ENCODE assay signal across 8 mouse cellular contexts in genomic region chr4:126147533-126148160, GRCm38 (mm10). TPM values are rescaled to one million over a fixed set of nuclear protein-coding genes. Genes with fewer than 3 reads are reported as not detected.
DNase-seq lines count a peak whose midpoint lies in the region; ATAC-seq and TF ChIP-seq lines count a peak whose summit lies in the region.

TSS of gene Eva1b (plus strand) at chr4:126147744.

- no peaks in the 10 kb centered on the region for H3K9me3 ChIP-seq in forebrain, embryonic 16.5 days (ENCODE audit: control insufficient read depth, low read length)
- H3K9me3 ChIP-seq in hindbrain, embryonic 12.5 days (replicated peaks): no peaks in the 10 kb centered on the region
- no peaks in the 10 kb centered on the region for H3K9me3 ChIP-seq in limb, embryonic 14.5 days (ENCODE audit: control insufficient read depth, low read length)
- no peaks in the 10 kb centered on the region for H3K9me3 ChIP-seq in midbrain, postnatal 0 days (ENCODE audit: low read length)

- H3K27ac ChIP-seq in spleen, adult 2 months (ENCODE audit: insufficient read depth, low read length): peak within 1 kb of the TSS; percentile 59
- H3K27ac ChIP-seq in forebrain, embryonic 16.5 days (ENCODE audit: low read length): no peak within 1 kb of the TSS
- H3K27ac ChIP-seq in hindbrain, embryonic 12.5 days: peak within 1 kb of the TSS; percentile 72
- H3K27ac ChIP-seq in limb, embryonic 14.5 days (replicated peaks; ENCODE audit: low read depth, low read length): peak within 1 kb of the TSS; percentile 94
- H3K27ac ChIP-seq in midbrain, postnatal 0 days (ENCODE audit: low read depth, low read length): no peak within 1 kb of the TSS

- peak within 1 kb of the TSS; percentile 52 for H3K9ac ChIP-seq in forebrain, embryonic 16.5 days (replicated peaks; ENCODE audit: low read depth, low read length)
- peak within 1 kb of the TSS; percentile 65 for H3K9ac ChIP-seq in hindbrain, embryonic 12.5 days
- H3K9ac ChIP-seq in limb, embryonic 14.5 days (ENCODE audit: low read depth, low read length, severe bottlenecking): peak within 1 kb of the TSS; percentile 75
- peak within 1 kb of the TSS; percentile 33; the same call in 1 of the 2 replicates for H3K9ac ChIP-seq in midbrain, postnatal 0 days (replicated peaks; ENCODE audit: low read length, poor library complexity, severe bottlenecking)

- peaks cover 6% of the 10 kb centered on the region; the same call in 1 of the 2 replicates for H3K4me1 ChIP-seq in spleen, adult 2 months (ENCODE audit: control insufficient read depth, insufficient read depth, insufficient read length)
- peaks cover 17% of the 10 kb centered on the region for H3K4me1 ChIP-seq in forebrain, embryonic 16.5 days (replicated peaks; ENCODE audit: control insufficient read depth, insufficient read depth, low read length)
- peaks cover 30% of the 10 kb centered on the region for H3K4me1 ChIP-seq in hindbrain, embryonic 12.5 days
- peaks cover 38% of the 10 kb centered on the region for H3K4me1 ChIP-seq in limb, embryonic 14.5 days (ENCODE audit: control insufficient read depth, insufficient read depth, low read length)
- H3K4me1 ChIP-seq in midbrain, postnatal 0 days (ENCODE audit: insufficient read depth, low read length): peaks cover 4% of the 10 kb centered on the region; the same call in 1 of the 2 replicates

- no peaks in the 10 kb centered on the region for H3K27me3 ChIP-seq in spleen, adult 2 months (ENCODE audit: control insufficient read depth, insufficient read depth, low read length)
- peaks cover 34% of the 10 kb centered on the region for H3K27me3 ChIP-seq in forebrain, embryonic 16.5 days (replicated peaks; ENCODE audit: control insufficient read depth, insufficient read depth, low read length)
- H3K27me3 ChIP-seq in hindbrain, embryonic 12.5 days: peaks cover 50% of the 10 kb centered on the region
- H3K27me3 ChIP-seq in limb, embryonic 14.5 days (ENCODE audit: control insufficient read depth, insufficient read depth, low read length): no peaks in the 10 kb centered on the region
- H3K27me3 ChIP-seq in midbrain, postnatal 0 days (ENCODE audit: insufficient read depth, low read length): peaks cover 29% of the 10 kb centered on the region

- H3K36me3 ChIP-seq in spleen, adult 2 months (ENCODE audit: control insufficient read depth, insufficient read depth, low read length): no peaks in the 10 kb centered on the region
- no peaks in the 10 kb centered on the region for H3K36me3 ChIP-seq in forebrain, embryonic 16.5 days (ENCODE audit: control insufficient read depth, insufficient read depth)
- no peaks in the 10 kb centered on the region for H3K36me3 ChIP-seq in hindbrain, embryonic 12.5 days
- peaks cover 23% of the 10 kb centered on the region for H3K36me3 ChIP-seq in limb, embryonic 14.5 days (ENCODE audit: control insufficient read depth, insufficient read depth, low read length)
- no peaks in the 10 kb centered on the region for H3K36me3 ChIP-seq in midbrain, postnatal 0 days (ENCODE audit: insufficient read depth, low read length)

- no peak for ATAC-seq in forebrain, embryonic 16.5 days
- no peak; the same call in 1 of the 2 replicates for ATAC-seq in hindbrain, embryonic 12.5 days (ENCODE audit: low FRiP score)
- peak; percentile 58 for ATAC-seq in limb, embryonic 14.5 days (ENCODE audit: low FRiP score, low read depth)
- no peak for ATAC-seq in midbrain, postnatal 0 days (ENCODE audit: low FRiP score)

- H3K4me2 ChIP-seq in forebrain, embryonic 16.5 days (ENCODE audit: low read length): peak within 1 kb of the TSS; percentile 73
- peak within 1 kb of the TSS; percentile 73 for H3K4me2 ChIP-seq in hindbrain, embryonic 12.5 days (replicated peaks)
- H3K4me2 ChIP-seq in limb, embryonic 14.5 days (replicated peaks; ENCODE audit: low read depth, low read length, severe bottlenecking): peak within 1 kb of the TSS; percentile 98
- peak within 1 kb of the TSS; percentile 66 for H3K4me2 ChIP-seq in midbrain, postnatal 0 days (ENCODE audit: low read depth, low read length, poor library complexity, severe bottlenecking)

- peak within 1 kb of the TSS; percentile 61 for H3K4me3 ChIP-seq in spleen, adult 2 months (ENCODE audit: extremely low read depth, insufficient read depth, insufficient read length)
- peak within 1 kb of the TSS; percentile 47 for H3K4me3 ChIP-seq in forebrain, embryonic 16.5 days (replicated peaks; ENCODE audit: low read length)
- peak within 1 kb of the TSS; percentile 52 for H3K4me3 ChIP-seq in hindbrain, embryonic 12.5 days
- H3K4me3 ChIP-seq in limb, embryonic 14.5 days (replicated peaks; ENCODE audit: low read length): peak within 1 kb of the TSS; percentile 72
- peak within 1 kb of the TSS; percentile 37 for H3K4me3 ChIP-seq in midbrain, postnatal 0 days (ENCODE audit: low read depth, low read length)

- TF ChIP-seq POLR2A in spleen, adult 2 months (IDR thresholded peaks at IDR 0.05; ENCODE audit: low read depth, low read length): no peak
- TF ChIP-seq POLR2A in limb, embryonic 14.5 days (IDR thresholded peaks at IDR 0.05; ENCODE audit: borderline replicate concordance, extremely low read depth, insufficient read depth, insufficient read length): 0 out of 2 replicates have a peak, but pooled peaks have one; percentile 26

- WGBS in spleen, adult 2 months: 57% methylated on average over 23 of the region's 24 CpGs
- 3% methylated on average over 24 of the region's 24 CpGs for WGBS in forebrain, embryonic 16.5 days
- WGBS in hindbrain, embryonic 12.5 days: 2% methylated on average over 24 of the region's 24 CpGs
- WGBS in limb, embryonic 14.5 days: 1% methylated on average over 24 of the region's 24 CpGs
- WGBS in midbrain, postnatal 0 days: 5% methylated on average over 23 of the region's 24 CpGs

- peak in 1 of 2 experiments; percentile 16 for DNase-seq in spleen, adult 2 months (ENCODE audit: low read depth in 1 of 2, low spot score in 2 of 2)
- no peak for DNase-seq in spleen, postnatal 14 days (ENCODE audit: low spot score in 2 of 2)
- peak; percentile 77 for DNase-seq in limb, embryonic 14.5 days (ENCODE audit: low spot score)
- peak; percentile 33 for DNase-seq in midbrain, postnatal 0 days (ENCODE audit: low spot score)
- DNase-seq in urinary bladder, postnatal 4 days (ENCODE audit: low spot score in 2 of 2): peak; percentile 87 to 89
- DNase-seq in layer of hippocampus, postnatal 25 days (ENCODE audit: extremely low spot score in 1 of 2, low spot score in 1 of 2): no peak

- TF ChIP-seq CTCF in spleen, adult 2 months (IDR thresholded peaks at IDR 0.05; ENCODE audit: extremely low read depth, insufficient read depth, insufficient read length, insufficient replicate concordance): no peak
- no peak for TF ChIP-seq CTCF in midbrain, postnatal 0 days (IDR thresholded peaks at IDR 0.05)

RNA-seq across cellular contexts. Expression of gene Eva1b, which starts in this region (rescaled TPM):
- polyA plus RNA-seq in spleen, adult 2 months (2012; rRNA removed): 57.5 and 89.5 TPM in 2 replicates
- 10.1 and 10.2 TPM in 2 replicates for polyA plus RNA-seq in forebrain, embryonic 16.5 days (2015; fragmentation: Nextera tagmentation; extraction: Ambion mirVana)
- polyA plus RNA-seq in hindbrain, embryonic 12.5 days (2016; fragmentation: Nextera tagmentation; extraction: Ambion mirVana): 35.4 and 40.0 TPM in 2 replicates
- polyA plus RNA-seq in limb, embryonic 14.5 days (2012; rRNA removed): 120 and 155 TPM in 2 replicates
- 101 and 106 TPM in 2 replicates for polyA plus RNA-seq in limb, embryonic 14.5 days (2014; fragmentation: Nextera tagmentation; extraction: Ambion mirVana)
- 8.5 and 12.3 TPM in 2 replicates for total RNA-seq in midbrain, postnatal 0 days (2014; rRNA removed)
- 9.1 and 10.6 TPM in 2 replicates for polyA plus RNA-seq in midbrain, postnatal 0 days (2015; fragmentation: Nextera tagmentation; extraction: Ambion mirVana)
- total RNA-seq in layer of hippocampus, postnatal 25 days (2021): 1 to 10 TPM; 2.8 to 3.1 TPM

Comparison
In these comparisons a context has a peak if more than half of its experiments do, and no peak if none do; other contexts are left out.
1. DNase-seq: peak in limb, embryonic 14.5 days (single experiment), midbrain, postnatal 0 days (single experiment) and urinary bladder, postnatal 4 days (2 of 2); none in spleen, postnatal 14 days (0 of 2) and layer of hippocampus, postnatal 25 days (0 of 2).
2. H3K27ac ChIP-seq: peak in spleen, adult 2 months (single experiment), hindbrain, embryonic 12.5 days (single experiment) and limb, embryonic 14.5 days (single experiment); none in forebrain, embryonic 16.5 days (single experiment) and midbrain, postnatal 0 days (single experiment).
3. Peak in every context shown above with its lines, with median percentiles within 50 percentile points of each other: H3K4me3 ChIP-seq, H3K4me2 ChIP-seq and H3K9ac ChIP-seq.